Mouse (Mus musculus) heart, adult 2 months (tissue): ENCODE results near the gene Msi2.

ENCODE experiments used
- CTCF ChIP-seq: fragments of 200-600 bp; IDR thresholded peaks from 2 replicates; pipeline ENCODE4 v1.8.1; 2022; ENCODE audit warnings: antibody characterized with exemption, mild to moderate bottlenecking, moderate library complexity
- EP300 ChIP-seq: fragments of 200-500 bp; IDR thresholded peaks from 2 replicates; pipeline ENCODE4 v1.6.1; 2011; ENCODE audit warnings: low read depth, low read length, control low read depth; ENCODE audit not compliant: insufficient read depth
- POLR2A ChIP-seq: fragments of 200-500 bp; IDR thresholded peaks from 2 replicates; pipeline ENCODE4 v1.6.1; 2011; ENCODE audit warnings: mild to moderate bottlenecking, low read depth, low read length, control low read depth; ENCODE audit not compliant: insufficient read depth

- TF ChIP-seq CTCF (no peak), POLR2A (no peak), EP300 (no peak)
Measured at GRCm38 (mm10) chr11:88560634-88561033, 157.7 kb downstream of the Msi2 start.
